Mouse (Mus musculus): ENCODE data around the gene Tmem100. TPM values are rescaled to one million over a fixed set of nuclear protein-coding genes. Genes with fewer than 3 reads are reported as not detected.

Tmem100 gene
- not detected for polyA plus RNA-seq (2017; shearing (Covaris generic))

GRCm38 (mm10) chr11:90029841-90030398 lies at the start of gene Tmem100:
Gene Tmem100, plus strand, starts transcription at chr11:90030348.

GRCm38 (mm10) chr11:90002231-90002986 lies 27.7 kb upstream of the Tmem100 start, which contains the start of gene Pctp:
Gene Pctp, minus strand, starts transcription at chr11:90002894.

Other genes with a start within 250 kb of the Tmem100 start
- gene Pctp, start 27.5 kb upstream of the Tmem100 start, polyA plus RNA-seq (2017; shearing (Covaris generic)) = 13.4 TPM
- 7.9 TPM for gene Gm45716, start 157.3 kb downstream of the Tmem100 start, polyA plus RNA-seq (2017; shearing (Covaris generic))
- gene Mmd, start 219.1 kb downstream of the Tmem100 start, polyA plus RNA-seq (2017; shearing (Covaris generic)) = 46.2 TPM

All from inflammation-experienced regulatory T-cells, adult 16 weeks (primary cell).